Mouse (Mus musculus) CH12.LX (cell line): ENCODE results near the gene Pus10. TPM values are rescaled to one million over a fixed set of nuclear protein-coding genes. Genes with fewer than 3 reads are reported as not detected.

ENCODE experiments used
- DNase-seq: peaks from one replicate; pipeline ENCODE4 v3.0.0-alpha.2; 2013; ENCODE audit errors: extremely low read depth
- H3K27ac ChIP-seq: 2 replicates; pipeline ENCODE4 v1.5.1; 2012; ENCODE audit warnings: low read depth, mild to moderate bottlenecking, control low read depth, moderate library complexity; ENCODE audit not compliant: insufficient read depth
- H3K27me3 ChIP-seq: replicated peaks from 2 replicates; pipeline ENCODE3; 2012; ENCODE audit warnings: inconsistent platforms
- H3K36me3 ChIP-seq, 2 experiments: replicated peaks in 1 of 2; 2 replicates each; pipeline versions ENCODE3 to v1.6.1; 2012; ENCODE audit warnings: inconsistent platforms in 1 of 2, low read length in 1 of 2, mild to moderate bottlenecking in 1 of 2, mixed read lengths in 1 of 2, moderate library complexity in 1 of 2; ENCODE audit not compliant: control insufficient read depth in 1 of 2, insufficient read depth in 1 of 2
- H3K4me1 ChIP-seq, 2 experiments: 2 replicates each; pipeline ENCODE4 v1.6.1; 2012; ENCODE audit warnings: inconsistent platforms in 1 of 2, moderate library complexity in 1 of 2; ENCODE audit not compliant: insufficient read depth in 2 of 2, control insufficient read depth in 1 of 2
- H3K4me2 ChIP-seq: 2 replicates; pipeline ENCODE4 v1.6.1; 2012; ENCODE audit warnings: low read depth, mild to moderate bottlenecking, control low read depth; ENCODE audit not compliant: poor library complexity, insufficient read depth, severe bottlenecking
- H3K4me3 ChIP-seq, 3 experiments: fragments of 150-350 bp in 1 of 3; sonication (generic) in 1 of 3; replicated peaks in 1 of 3; 2 replicates each; pipeline versions ENCODE3 to v1.5.1; 2011 to 2012; ENCODE audit warnings: low read depth in 2 of 3, low read length in 2 of 3, mild to moderate bottlenecking in 2 of 3, moderate library complexity in 2 of 3, control low read depth in 1 of 3, improper control_type of control experiment in 1 of 3, inconsistent platforms in 1 of 3, mixed read lengths in 1 of 3; ENCODE audit not compliant: poor library complexity in 1 of 3
- H3K79me2 ChIP-seq: replicated peaks from 2 replicates; pipeline ENCODE4 v1.6.1; 2012; ENCODE audit warnings: mild to moderate bottlenecking, moderate library complexity; ENCODE audit not compliant: control insufficient read depth, poor library complexity, insufficient read depth, severe bottlenecking; ENCODE audit errors: extremely low read depth
- H3K9ac ChIP-seq: 2 replicates; pipeline ENCODE4 v1.6.1; 2012; ENCODE audit warnings: low read depth, mild to moderate bottlenecking, control low read depth, moderate library complexity; ENCODE audit not compliant: insufficient read depth
- H3K9me3 ChIP-seq: replicated peaks from 2 replicates; pipeline ENCODE3; 2012; ENCODE audit warnings: low read length, inconsistent platforms, mixed read lengths
- BHLHE40 ChIP-seq: IDR thresholded peaks from 2 replicates; pipeline ENCODE4 v1.6.1; 2011; ENCODE audit warnings: mild to moderate bottlenecking, low read depth, low read length, improper control_type of control experiment
- CHD1 ChIP-seq: IDR thresholded peaks from 2 replicates; pipeline ENCODE4 v1.6.1; 2012; ENCODE audit warnings: low read depth, low read length, improper control_type of control experiment, inconsistent platforms
- CHD2 ChIP-seq: IDR thresholded peaks from 2 replicates; pipeline ENCODE4 v1.6.1; 2011; ENCODE audit warnings: low read length, improper control_type of control experiment
- CTCF ChIP-seq, 2 experiments: IDR thresholded peaks in 1 of 2; conservative IDR thresholded peaks in 1 of 2; 2 replicates each; pipeline ENCODE4 v1.5.1; 2011 to 2012; ENCODE audit warnings: low read depth in 2 of 2, low read length in 2 of 2, improper control_type of control experiment in 1 of 2, inconsistent platforms in 1 of 2, mild to moderate bottlenecking in 1 of 2, moderate library complexity in 1 of 2
- E2F4 ChIP-seq: IDR thresholded peaks from 2 replicates; pipeline ENCODE4 v1.6.1; 2011; ENCODE audit warnings: low read depth, low read length, improper control_type of control experiment; ENCODE audit not compliant: insufficient replicate concordance
- ELF1 ChIP-seq: IDR thresholded peaks from 2 replicates; pipeline ENCODE4 v1.6.1; 2014; ENCODE audit warnings: low read depth, mild to moderate bottlenecking, inconsistent platforms, low read length, improper control_type of control experiment
- EP300 ChIP-seq: IDR thresholded peaks from 2 replicates; pipeline ENCODE4 v1.6.1; 2011; ENCODE audit warnings: low read length, improper control_type of control experiment
- ETS1 ChIP-seq: conservative IDR thresholded peaks from 2 replicates; pipeline ENCODE4 v1.6.1; 2012; ENCODE audit warnings: low read depth, mild to moderate bottlenecking, inconsistent platforms, low read length, improper control_type of control experiment, moderate library complexity
- GABPA ChIP-seq: IDR thresholded peaks from 2 replicates; pipeline ENCODE4 v1.6.1; 2012; ENCODE audit warnings: low read depth, low read length, improper control_type of control experiment, inconsistent platforms; ENCODE audit not compliant: insufficient replicate concordance
- IRF4 ChIP-seq: IDR thresholded peaks from 2 replicates; pipeline ENCODE4 v1.6.1; 2014; ENCODE audit warnings: low read depth, mild to moderate bottlenecking, inconsistent platforms, low read length, improper control_type of control experiment
- KAT2A ChIP-seq: IDR thresholded peaks from 2 replicates; pipeline ENCODE4 v1.6.1; 2012; ENCODE audit warnings: low read length, improper control_type of control experiment, inconsistent platforms; ENCODE audit not compliant: insufficient replicate concordance
- MAX ChIP-seq: IDR thresholded peaks from 2 replicates; pipeline ENCODE4 v1.6.1; 2011; ENCODE audit warnings: low read length, improper control_type of control experiment
- MAZ ChIP-seq: IDR thresholded peaks from 2 replicates; pipeline ENCODE4 v1.6.1; 2012; ENCODE audit warnings: low read depth, mild to moderate bottlenecking, inconsistent platforms, low read length, improper control_type of control experiment, moderate library complexity
- MEF2A ChIP-seq: IDR thresholded peaks from 2 replicates; pipeline ENCODE4 v1.6.1; 2014; ENCODE audit warnings: low read depth, mild to moderate bottlenecking, inconsistent platforms, low read length, improper control_type of control experiment, borderline replicate concordance
- MXI1 ChIP-seq: IDR thresholded peaks from 2 replicates; pipeline ENCODE4 v1.6.1; 2011; ENCODE audit warnings: mild to moderate bottlenecking, low read depth, low read length, improper control_type of control experiment
- MYC ChIP-seq: IDR thresholded peaks from 2 replicates; pipeline ENCODE4 v1.6.1; 2011; ENCODE audit warnings: low read depth, mild to moderate bottlenecking, improper control_type of control experiment, low read length
- NRF1 ChIP-seq: IDR thresholded peaks from 2 replicates; pipeline ENCODE4 v1.6.1; 2014; ENCODE audit warnings: low read depth, mild to moderate bottlenecking, inconsistent platforms, low read length, improper control_type of control experiment, moderate library complexity
- PAX5 ChIP-seq: IDR thresholded peaks from 2 replicates; pipeline ENCODE4 v1.6.1; 2012; ENCODE audit warnings: low read length, inconsistent platforms, mixed read lengths
- POLR2AphosphoS2 ChIP-seq: IDR thresholded peaks from 2 replicates; pipeline ENCODE4 v1.6.1; 2011; ENCODE audit warnings: low read depth, low read length, improper control_type of control experiment
- RAD21 ChIP-seq: IDR thresholded peaks from 2 replicates; pipeline ENCODE4 v1.6.1; 2011; ENCODE audit warnings: low read depth, mild to moderate bottlenecking, low read length, improper control_type of control experiment, moderate library complexity
- SIN3A ChIP-seq: IDR thresholded peaks from 2 replicates; pipeline ENCODE4 v1.6.1; 2012; ENCODE audit warnings: low read length, improper control_type of control experiment, inconsistent platforms
- SMC3 ChIP-seq: IDR thresholded peaks from 2 replicates; pipeline ENCODE4 v1.6.1; 2011; ENCODE audit warnings: low read depth, low read length, improper control_type of control experiment
- TBP ChIP-seq: conservative IDR thresholded peaks from 2 replicates; pipeline ENCODE4 v1.6.1; 2011; ENCODE audit warnings: low read depth, low read length, improper control_type of control experiment
- UBTF ChIP-seq: IDR thresholded peaks from 2 replicates; pipeline ENCODE4 v1.6.1; 2012; ENCODE audit warnings: low read depth, mild to moderate bottlenecking, inconsistent platforms, low read length, improper control_type of control experiment, moderate library complexity
- USF1 ChIP-seq: IDR thresholded peaks from 2 replicates; pipeline ENCODE4 v1.6.1; 2014; ENCODE audit warnings: low read depth, mild to moderate bottlenecking, inconsistent platforms, low read length, improper control_type of control experiment
- USF2 ChIP-seq: conservative IDR thresholded peaks from 2 replicates; pipeline ENCODE4 v1.6.1; 2011; ENCODE audit warnings: low read depth, low read length, improper control_type of control experiment
- ZC3H11A ChIP-seq: IDR thresholded peaks from 2 replicates; pipeline ENCODE4 v1.6.1; 2012; ENCODE audit warnings: low read depth, mild to moderate bottlenecking, inconsistent platforms, low read length, improper control_type of control experiment
- ZKSCAN1 ChIP-seq: IDR thresholded peaks from 2 replicates; pipeline ENCODE4 v1.6.1; 2012; ENCODE audit warnings: low read depth, inconsistent platforms, low read length, improper control_type of control experiment, borderline replicate concordance
- ZMIZ1 ChIP-seq: IDR thresholded peaks from 2 replicates; pipeline ENCODE4 v1.6.1; 2012; ENCODE audit warnings: low read depth, mild to moderate bottlenecking, inconsistent platforms, low read length, improper control_type of control experiment
- ZNF384 ChIP-seq: IDR thresholded peaks from 2 replicates; pipeline ENCODE4 v1.6.1; 2012; ENCODE audit warnings: low read depth, low read length, improper control_type of control experiment, inconsistent platforms
- dilution Hi-C: fragments of 300-500 bp; cut with MboI; formaldehyde crosslinking; loops from 2 replicates; pipeline ENCODE4 v1.14.3; 2020; ENCODE audit warnings: low sequenced_read_pairs; ENCODE audit not compliant: extremely low pct_unique_long_range_greater_than_20kb, extremely low pct_ligation_motif_present
- in situ Hi-C: fragments of 300-500 bp; cut with MboI; formaldehyde crosslinking; loops from 3 replicates; pipeline ENCODE4 v1.14.3; 2019; ENCODE audit warnings: low sequenced_read_pairs, low pct_ligation_motif_present, low pct_unique_long_range_greater_than_20kb, mixed read lengths
- polyA plus RNA-seq: library from polyadenylated mRNA; unstranded; fragments of >175 nt; gene quantifications from 2 replicates; pipeline ENCODE4 v1.2.1, GENCODE M21; 2012; ENCODE audit warnings: low read depth; ENCODE audit not compliant: insufficient read length
- total RNA-seq, 2 experiments: library from RNA; depleted of rRNA; stranded (reverse); fragments of 300-350 nt in 1 of 2; fragments of >200 nt in 1 of 2; gene quantifications; 2 replicates each; pipeline ENCODE4 v1.2.3; 2012 to 2014

The Pus10 gene
- total and polyA plus RNA-seq, 3 experiments = 57.6 to 113 (median 92.3) TPM

- Histone ChIP-seq H3K36me3 (peaks cover 73 to 99% of the 10 kb centered on the region in 2 experiments), H3K27ac (no peak overlapping the region), H3K79me2 (no peaks in the 10 kb centered on the region), H3K9me3 (no peaks in the 10 kb centered on the region), H3K27me3 (no peaks in the 10 kb centered on the region), H3K9ac (no peak overlapping the region), H3K4me2 (no peak overlapping the region), H3K4me1 (no peaks in the 10 kb centered on the region), H3K4me3 (no peak overlapping the region)
- TF ChIP-seq MAZ = no peak
- TF ChIP-seq KAT2A = no peak
- TF ChIP-seq USF1 = no peak
- no peak for TF ChIP-seq ZKSCAN1
- no peak for TF ChIP-seq ELF1
- no peak for TF ChIP-seq EP300
- no peak for TF ChIP-seq ETS1
- no peak for TF ChIP-seq CHD2
- no peak for TF ChIP-seq MYC
- TF ChIP-seq SIN3A = no peak
- TF ChIP-seq CHD1 = no peak
- no peak for TF ChIP-seq ZMIZ1
- no peak for TF ChIP-seq IRF4
- TF ChIP-seq ZC3H11A = no peak
- TF ChIP-seq PAX5 = no peak
- no peak for TF ChIP-seq MEF2A
- no peak for TF ChIP-seq E2F4
- no peak for TF ChIP-seq BHLHE40
- TF ChIP-seq RAD21 = no peak
- TF ChIP-seq USF2 = no peak
- DNase-seq = no peak
- in situ Hi-C loops = no loop called here
- dilution Hi-C loops = no loop called here
Measured at GRCm38 (mm10) chr11:23718856-23719255, 53.4 kb downstream of the Pus10 start.

GRCm38 (mm10) chr11:23719825-23720224 lies 54.4 kb downstream of the Pus10 start:
- DNase-seq = no peak
- dilution Hi-C loops (no loop called here), in situ Hi-C loops (no loop called here)
- no peaks in the 10 kb centered on the region for H3K79me2 ChIP-seq
- no peak overlapping the region for H3K4me3 ChIP-seq
- no peaks in the 10 kb centered on the region for H3K9me3 ChIP-seq
- no peaks in the 10 kb centered on the region for H3K4me1 ChIP-seq
- TF ChIP-seq POLR2AphosphoS2 (no peak), MAX (no peak), ELF1 (no peak), PAX5 (no peak), IRF4 (no peak), USF1 (no peak), GABPA (no peak), SMC3 (no peak), MEF2A (no peak), USF2 (no peak), NRF1 (no peak), MXI1 (no peak), UBTF (no peak), ZNF384 (no peak), BHLHE40 (no peak), CHD1 (no peak), RAD21 (no peak), TBP (no peak), CTCF (conservative IDR thresholded peaks at IDR 0.05 in 1 of 2, IDR thresholded peaks at IDR 0.05 in 1 of 2; ENCODE audit: low read depth in 2 of 2, low read length in 2 of 2) (no peak)
- H3K27ac ChIP-seq = no peak overlapping the region
- no peak overlapping the region for H3K9ac ChIP-seq
- H3K27me3 ChIP-seq = no peaks in the 10 kb centered on the region
- H3K4me2 ChIP-seq = no peak overlapping the region
- peaks cover 72 to 98% of the 10 kb centered on the region in 2 experiments for H3K36me3 ChIP-seq
